Mouse (Mus musculus) c-Kit-negative CD71-positive TER-119-positive erythroid progenitor cells, embryonic 14.5 days (primary cell): ENCODE measurements around the gene Cux2.

Experiments used
- DNase-seq: peaks from one replicate; pipeline ENCODE4 v3.0.0-alpha.2; 2013; ENCODE audit warnings: low read depth, low spot score

Cux2 gene

GRCm38 (mm10) chr5:122050017-122050831 lies at the start of gene Cux2:
Cux2 (minus strand) TSS chr5:122050102.
- DNase-seq = no peak

DNA sequence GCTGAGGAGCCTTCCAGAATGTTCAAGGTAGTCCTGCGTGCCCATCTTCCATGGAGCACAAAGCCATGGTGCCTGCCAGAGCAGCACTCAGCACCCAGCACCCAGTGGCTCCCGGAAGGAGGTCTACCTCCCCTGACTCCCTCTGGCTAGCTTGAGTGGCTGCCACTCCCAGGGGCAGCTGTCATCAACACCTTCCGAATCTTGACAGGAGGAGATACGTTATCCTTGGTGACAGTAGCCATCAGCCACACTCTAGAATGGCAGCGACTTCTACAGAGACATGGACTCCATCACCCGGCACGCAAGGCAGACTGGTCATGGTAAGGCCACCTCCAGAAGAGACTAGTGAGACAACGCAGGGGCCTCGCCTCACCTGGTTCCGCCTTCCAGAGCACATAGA lies 44.5 kb upstream of the Cux2 start:
- DNase-seq = no peak

DNA sequence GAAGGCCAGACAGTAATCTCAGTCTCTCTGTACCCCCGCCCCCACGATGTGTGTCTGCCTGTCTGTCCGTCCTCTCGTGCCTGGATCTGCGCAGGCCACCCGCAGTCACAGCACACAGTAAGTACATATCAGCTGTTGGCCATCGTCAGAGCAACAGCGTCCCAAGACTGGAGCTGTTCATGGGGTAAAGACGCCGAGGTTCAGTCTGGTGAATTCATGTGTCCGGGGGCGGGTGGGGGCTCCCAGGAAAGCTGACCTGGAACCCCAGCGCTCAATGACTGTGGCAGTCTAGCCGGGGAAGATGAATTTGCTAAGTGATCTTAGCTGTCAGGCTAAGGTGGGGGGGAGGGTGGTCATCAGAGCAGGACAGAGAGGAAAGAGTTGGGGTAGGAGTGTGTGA lies 43.8 kb upstream of the Cux2 start:
- no peak for DNase-seq

- no peak for DNase-seq
These were observed 42.9 kb upstream of the Cux2 start for GRCm38 (mm10) chr5:122092794-122093193.

DNA sequence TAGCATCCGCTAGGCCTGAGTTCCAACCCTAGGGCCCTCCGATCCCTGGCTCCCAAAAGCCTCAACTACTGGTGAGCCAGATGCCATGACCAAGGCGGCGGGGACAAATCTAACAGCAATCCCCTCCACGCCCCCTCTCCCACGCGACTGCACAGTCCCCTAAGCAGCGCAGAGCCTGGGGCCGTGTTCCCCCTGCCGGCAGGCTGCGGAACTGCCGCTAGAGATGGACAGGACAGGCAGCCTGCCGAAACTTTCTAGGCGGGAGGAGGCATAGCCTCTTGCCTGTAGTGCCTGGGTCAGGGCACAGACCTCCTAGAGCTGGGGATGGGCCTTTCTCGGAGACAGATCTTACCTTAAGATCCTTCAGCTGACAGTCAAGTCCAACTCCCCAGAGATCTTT lies 41.2 kb upstream of the Cux2 start:
- DNase-seq = no peak

GRCm38 (mm10) chr5:122089664-122090063 lies 39.8 kb upstream of the Cux2 start:
- DNase-seq = no peak

DNA sequence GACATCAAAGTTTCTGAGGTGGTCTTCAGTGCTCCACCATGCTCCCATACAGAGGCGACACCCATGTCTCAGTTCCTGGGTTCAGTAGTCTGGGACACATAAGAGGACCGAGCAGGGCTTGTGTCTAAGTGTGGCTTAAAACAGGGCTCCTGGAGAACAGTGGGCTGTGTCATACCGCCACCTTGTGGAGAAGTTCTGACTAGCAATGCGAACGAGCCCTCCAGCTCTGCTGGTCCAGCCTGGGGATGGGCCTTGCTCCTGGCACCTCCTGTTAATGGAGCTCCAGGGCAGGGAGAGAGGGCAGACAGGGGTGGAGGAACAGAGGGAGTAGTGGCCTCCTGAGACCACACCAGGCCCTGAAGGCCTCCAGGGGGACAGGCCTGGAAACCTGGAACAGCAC lies 39.0 kb upstream of the Cux2 start:
- DNase-seq = peak; percentile 49

DNA sequence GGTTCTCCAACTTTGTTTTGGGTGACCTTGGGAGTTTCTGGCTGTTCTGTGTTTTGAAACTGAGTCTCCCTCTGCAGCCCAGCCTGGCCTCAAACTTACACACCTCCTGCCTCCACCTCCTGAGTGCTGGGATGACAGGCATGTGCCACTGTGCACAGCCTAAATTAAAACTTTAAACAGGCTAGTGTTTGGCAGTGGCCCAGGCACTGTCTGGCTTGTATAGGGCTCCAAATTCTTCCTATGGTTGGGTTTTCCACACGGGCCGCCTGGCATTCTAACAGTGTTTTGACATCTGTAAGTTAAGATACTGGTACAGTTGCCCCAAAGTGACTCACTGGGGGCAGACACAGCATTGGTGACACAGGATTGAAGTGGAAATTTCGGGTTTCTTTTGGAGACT lies 36.2 kb upstream of the Cux2 start:
- DNase-seq = no peak

GRCm38 (mm10) chr5:122085291-122085690 lies 35.4 kb upstream of the Cux2 start:
- DNase-seq = no peak

DNA sequence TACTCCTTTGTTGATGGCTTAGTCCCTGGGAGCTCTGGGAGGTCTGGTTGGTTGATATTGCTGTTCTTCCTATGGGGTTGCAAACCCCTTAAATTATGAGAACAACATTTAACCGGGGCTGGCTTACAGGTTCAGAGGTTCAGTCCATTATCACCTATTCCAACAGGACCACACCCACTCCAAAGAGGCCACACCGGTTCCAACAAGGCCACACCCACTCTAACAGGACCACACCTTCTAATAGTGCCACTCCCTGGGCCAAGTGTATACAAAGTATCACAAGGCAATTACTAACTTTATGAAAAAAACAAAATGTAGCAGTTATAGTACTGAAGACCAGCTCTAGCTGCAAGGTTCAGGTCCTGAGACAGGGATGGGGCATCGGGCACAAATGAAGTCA lies 34.6 kb upstream of the Cux2 start:
- DNase-seq = no peak

DNA sequence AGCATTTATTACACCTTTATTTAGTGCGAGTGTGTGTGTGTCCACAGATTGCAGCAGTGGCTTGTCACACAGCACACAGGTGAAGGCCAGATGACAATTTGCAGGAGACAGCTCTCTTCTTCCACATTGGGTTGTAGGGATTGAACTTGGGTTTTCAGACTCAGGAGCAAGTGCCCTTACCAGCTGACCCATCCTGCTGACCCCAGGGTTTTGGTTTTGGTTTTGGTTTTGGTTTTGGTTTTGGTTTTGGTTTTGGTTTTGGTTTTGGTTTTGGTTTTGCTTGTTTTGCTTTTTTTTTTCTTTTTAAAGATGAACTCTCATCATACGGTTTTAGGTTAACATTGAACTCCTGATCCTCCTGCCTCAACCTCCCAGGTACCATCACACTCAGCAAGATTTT lies 33.4 kb upstream of the Cux2 start:
- no peak for DNase-seq

DNA sequence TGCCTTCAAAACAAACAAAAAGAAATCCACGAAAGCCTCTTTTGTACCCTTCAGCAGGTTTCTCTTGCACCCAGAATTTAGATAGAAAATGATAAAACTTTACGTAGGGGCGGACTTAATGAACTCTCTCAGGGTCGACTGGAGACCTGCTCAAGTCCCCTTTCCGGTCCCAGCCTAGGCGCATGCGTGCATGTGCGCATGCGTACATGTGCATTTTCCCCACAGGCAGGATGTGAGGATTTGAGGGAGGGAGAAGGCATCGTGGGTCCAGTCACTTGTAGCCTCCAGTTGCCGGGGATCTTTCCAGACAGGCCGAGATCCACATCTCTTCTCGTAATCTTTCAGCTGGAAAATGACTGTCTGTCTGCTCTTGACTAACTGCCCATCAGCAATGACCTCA lies 31.6 kb upstream of the Cux2 start:
- DNase-seq = no peak

DNA sequence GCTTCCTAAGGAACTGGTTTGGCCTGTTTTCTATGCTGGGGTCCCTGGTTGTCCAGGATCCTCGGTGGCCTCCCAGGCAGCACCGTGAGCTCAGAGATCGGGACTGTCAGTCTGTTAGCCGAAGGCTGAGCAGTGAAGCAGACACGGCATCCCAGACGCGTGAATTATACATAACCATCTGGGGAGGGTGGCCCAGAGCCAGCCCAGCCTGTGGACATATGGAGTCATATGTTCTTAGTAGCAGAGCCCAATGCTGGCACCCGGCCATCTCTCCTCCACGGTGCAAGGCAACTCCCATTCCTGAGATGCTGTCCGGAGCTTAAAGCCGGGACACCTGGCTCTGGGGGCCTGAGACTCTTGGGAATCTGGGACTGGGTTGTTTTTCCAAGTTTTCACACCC lies 31.0 kb upstream of the Cux2 start:
- no peak for DNase-seq

GRCm38 (mm10) chr5:122079796-122080195 lies 29.9 kb upstream of the Cux2 start:
- no peak for DNase-seq

- DNase-seq = no peak
These were observed 27.3 kb upstream of the Cux2 start for GRCm38 (mm10) chr5:122077244-122077643.

GRCm38 (mm10) chr5:122075736-122076135 lies 25.8 kb upstream of the Cux2 start:
- DNase-seq = no peak

DNA sequence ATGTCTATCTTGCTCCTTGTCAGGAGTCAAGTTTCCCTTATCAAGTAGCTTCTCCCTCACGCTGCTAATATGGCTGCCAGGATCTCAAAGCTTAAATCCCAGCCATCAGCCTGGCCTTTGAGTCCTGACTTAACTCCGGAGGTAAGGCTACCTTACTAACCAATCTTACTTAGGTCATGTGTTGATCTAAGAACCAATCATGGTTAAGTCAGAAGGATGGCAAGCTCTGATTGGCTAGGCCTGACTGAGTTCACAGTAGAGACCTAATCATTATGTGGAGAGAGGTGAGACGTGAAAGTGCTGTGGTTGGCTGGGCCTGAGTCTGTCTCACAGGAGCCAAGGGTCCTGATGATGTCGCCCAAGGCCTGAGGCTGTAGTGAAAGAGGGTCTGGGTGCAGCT lies 22.1 kb upstream of the Cux2 start:
- no peak for DNase-seq

- no peak for DNase-seq
These were observed 21.3 kb upstream of the Cux2 start for GRCm38 (mm10) chr5:122070963-122071800.

- DNase-seq = no peak
These were observed 18.7 kb upstream of the Cux2 start for GRCm38 (mm10) chr5:122068563-122068962.

GRCm38 (mm10) chr5:122063204-122063933 lies 13.5 kb upstream of the Cux2 start:
- no peak for DNase-seq

DNA sequence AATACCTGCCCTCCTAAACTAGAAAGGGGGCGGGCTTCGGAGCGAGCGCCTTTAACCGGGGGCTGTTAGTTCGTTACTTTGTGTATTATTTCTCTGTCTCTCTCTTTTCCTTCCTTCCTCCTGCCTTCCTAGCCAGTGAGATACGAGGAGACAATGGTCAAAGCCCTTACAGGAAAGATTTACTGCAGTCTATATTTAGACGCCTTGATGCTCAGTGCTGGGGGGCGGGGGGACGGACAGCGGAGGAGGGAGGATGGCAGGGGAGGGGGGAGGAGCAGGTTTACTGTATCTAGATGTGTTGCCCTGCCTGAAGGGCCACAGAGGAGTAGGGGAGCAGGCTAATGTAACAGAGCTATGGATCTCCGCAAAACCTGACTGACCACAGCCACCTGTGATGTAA lies 12.6 kb upstream of the Cux2 start:
- no peak for DNase-seq

DNA sequence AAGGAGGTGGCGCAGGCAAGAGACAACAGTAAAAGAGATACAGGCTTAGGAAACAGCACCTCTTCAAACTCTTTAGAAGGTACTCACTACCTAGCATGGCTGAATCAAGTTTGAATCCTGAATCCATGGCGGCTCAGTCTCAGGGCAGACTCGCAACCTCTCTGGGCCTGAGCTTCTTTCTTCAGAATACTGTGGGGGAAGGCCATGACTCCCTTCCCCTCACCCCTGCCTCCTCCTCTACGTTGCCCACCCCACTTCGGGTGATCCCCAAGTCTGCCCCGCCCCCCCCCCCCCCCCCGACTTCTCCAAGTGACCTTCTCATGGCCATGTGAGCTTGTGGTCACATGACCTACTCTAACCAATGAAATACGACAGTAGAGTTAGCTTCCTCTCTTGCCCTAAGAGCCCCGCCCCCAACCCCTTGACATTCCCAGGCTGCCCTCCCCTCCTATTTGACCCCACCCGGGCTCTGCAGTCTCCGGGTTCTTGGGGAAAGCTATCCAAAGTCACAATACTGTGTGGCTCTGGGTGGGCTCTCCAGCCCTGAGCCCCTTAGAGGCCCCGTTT lies 10.9 kb upstream of the Cux2 start:
- DNase-seq = no peak
